Mouse (Mus musculus): Measurements from ENCODE around the gene Olfr948.

Gene Olfr948

GRCm38 (mm10) chr9:39325945-39326344, at the start of gene Olfr948:
TSS of gene Olfr948 (minus strand) at chr9:39326045.
- DNase-seq (ENCODE audit: low spot score): no peak

- DNase-seq (ENCODE audit: low spot score): no peak
These were observed 38.7 kb downstream of the Olfr948 start for GRCm38 (mm10) chr9:39287136-39287535.

- DNase-seq (ENCODE audit: low spot score): no peak
These were observed 49.1 kb downstream of the Olfr948 start, which contains the start of gene Olfr945 for GRCm38 (mm10) chr9:39276718-39277117. TSS of gene Olfr945 (minus strand) at chr9:39276818.
